Mouse (Mus musculus): ENCODE data around the gene Gm3269.
A peak's percentile ranks its signal among the peaks of the same experiment; 100 is the strongest.
"Not testable (repeated sequence)": the region's sequence is repeated elsewhere in the genome, so short reads cannot be mapped to it uniquely, and the experiment has no call there.

The Gm3269 gene

GRCm38 (mm10) chr14:4837806-4838205 lies at the start of gene Gm3269:
TSS of gene Gm3269 (plus strand) at chr14:4838106.
- DNase-seq, result not testable (repeated sequence)

- peak; percentile 2 to 3 for DNase-seq
These were observed 31.5 kb upstream of the Gm3269 start for GRCm38 (mm10) chr14:4806421-4806820.

- DNase-seq, result peak in 1 of 2 experiments; percentile 1
These were observed 16.0 kb upstream of the Gm3269 start for GRCm38 (mm10) chr14:4821950-4822349.

- peak; percentile 18 to 27 for DNase-seq
These were observed 17.5 kb downstream of the Gm3269 start, which contains the start of gene Gm3264 for GRCm38 (mm10) chr14:4855299-4855980. TSS of gene Gm3264 (plus strand) at chr14:4855576.

- not testable (repeated sequence) for DNase-seq
These were observed 54.2 kb downstream of the Gm3269 start, which contains the start of gene Gm3278 for GRCm38 (mm10) chr14:4892116-4892515. TSS of gene Gm3278 (plus strand) at chr14:4892416.

All from kidney, postnatal 4 days (tissue).